Mouse (Mus musculus): ENCODE results near the gene Prrt1. TPM values are rescaled to one million over a fixed set of nuclear protein-coding genes. Genes with fewer than 3 reads are reported as not detected.
A peak's percentile ranks its signal among the peaks of the same experiment; 100 is the strongest.

The Prrt1 gene
- polyA plus RNA-seq, 2 experiments = 0.94 to 5.7 TPM

- no peak overlapping the region for H3K27ac ChIP-seq (replicated peaks; ENCODE audit: low read depth, low read length)
These were observed 27.3 kb downstream of the Prrt1 start for GRCm38 (mm10) chr17:34656666-34657065.

GRCm38 (mm10) chr17:34657271-34657670 is 27.9 kb downstream of the Prrt1 start:
- H3K4me1 ChIP-seq (ENCODE audit: control insufficient read depth, insufficient read depth, low read length) = peaks cover 7% of the 10 kb centered on the region
- WGBS = 30% methylated on average over 2 of the region's 2 CpGs
- H3K9me3 ChIP-seq (ENCODE audit: control insufficient read depth, low read length) = no peaks in the 10 kb centered on the region
- peaks cover 27% of the 10 kb centered on the region for H3K27me3 ChIP-seq (ENCODE audit: control insufficient read depth, insufficient read depth, low read length)
- no peak overlapping the region for H3K4me2 ChIP-seq (replicated peaks; ENCODE audit: low read depth, low read length, severe bottlenecking)
- no peak for DNase-seq (ENCODE audit: low spot score)
- no peak overlapping the region for H3K4me3 ChIP-seq (replicated peaks; ENCODE audit: low read length)
- no peak overlapping the region for H3K9ac ChIP-seq (ENCODE audit: low read depth, low read length, severe bottlenecking)
- ATAC-seq (ENCODE audit: low FRiP score, low read depth) = no peak
- H3K36me3 ChIP-seq (ENCODE audit: control insufficient read depth, insufficient read depth, low read length) = peaks cover 14% of the 10 kb centered on the region
- TF ChIP-seq POLR2A (IDR thresholded peaks at IDR 0.05; ENCODE audit: borderline replicate concordance, extremely low read depth, insufficient read depth, insufficient read length) = no peak
- no peak overlapping the region for H3K27ac ChIP-seq (replicated peaks; ENCODE audit: low read depth, low read length)

More at GRCm38 (mm10) chr17:34656666-34657065, 27.3 kb downstream of the Prrt1 start:
- Histone ChIP-seq H3K36me3 (ENCODE audit: control insufficient read depth, insufficient read depth, low read length) (peaks cover 21% of the 10 kb centered on the region), H3K4me2 (replicated peaks; ENCODE audit: low read depth, low read length, severe bottlenecking) (no peak overlapping the region), H3K9me3 (ENCODE audit: control insufficient read depth, low read length) (no peaks in the 10 kb centered on the region), H3K4me1 (ENCODE audit: control insufficient read depth, insufficient read depth, low read length) (peaks cover 7% of the 10 kb centered on the region), H3K9ac (ENCODE audit: low read depth, low read length, severe bottlenecking) (0 out of 2 replicates have a peak overlapping the region, but pooled peaks have one; percentile 16), H3K27me3 (ENCODE audit: control insufficient read depth, insufficient read depth, low read length) (peaks cover 26% of the 10 kb centered on the region), H3K4me3 (replicated peaks; ENCODE audit: low read length) (no peak overlapping the region)
- WGBS = 54% methylated on average over 8 of the region's 8 CpGs
- no peak for ATAC-seq (ENCODE audit: low FRiP score, low read depth)
- peak; percentile 13 for DNase-seq (ENCODE audit: low spot score)
- no peak for TF ChIP-seq POLR2A (IDR thresholded peaks at IDR 0.05; ENCODE audit: borderline replicate concordance, extremely low read depth, insufficient read depth, insufficient read length)

GRCm38 (mm10) chr17:34658145-34658544 is 28.8 kb downstream of the Prrt1 start:
- 79% methylated on average over 2 of the region's 2 CpGs for WGBS
- Histone ChIP-seq H3K27ac (replicated peaks; ENCODE audit: low read depth, low read length) (no peak overlapping the region), H3K4me3 (replicated peaks; ENCODE audit: low read length) (no peak overlapping the region), H3K9me3 (ENCODE audit: control insufficient read depth, low read length) (no peaks in the 10 kb centered on the region), H3K4me1 (ENCODE audit: control insufficient read depth, insufficient read depth, low read length) (peaks cover 7% of the 10 kb centered on the region), H3K27me3 (ENCODE audit: control insufficient read depth, insufficient read depth, low read length) (peaks cover 27% of the 10 kb centered on the region), H3K4me2 (replicated peaks; ENCODE audit: low read depth, low read length, severe bottlenecking) (no peak overlapping the region), H3K9ac (ENCODE audit: low read depth, low read length, severe bottlenecking) (no peak overlapping the region), H3K36me3 (ENCODE audit: control insufficient read depth, insufficient read depth, low read length) (peaks cover 6% of the 10 kb centered on the region; the same call in 1 of the 2 replicates)
- TF ChIP-seq POLR2A (IDR thresholded peaks at IDR 0.05; ENCODE audit: borderline replicate concordance, extremely low read depth, insufficient read depth, insufficient read length) = no peak
- no peak for DNase-seq (ENCODE audit: low spot score)
- ATAC-seq (ENCODE audit: low FRiP score, low read depth) = no peak

- Histone ChIP-seq H3K4me2 (replicated peaks; ENCODE audit: low read depth, low read length, severe bottlenecking) (no peak overlapping the region), H3K27ac (replicated peaks; ENCODE audit: low read depth, low read length) (no peak overlapping the region), H3K36me3 (ENCODE audit: control insufficient read depth, insufficient read depth, low read length) (peaks cover 1% of the 10 kb centered on the region; the same call in 1 of the 2 replicates), H3K4me3 (replicated peaks; ENCODE audit: low read length) (no peak overlapping the region), H3K27me3 (ENCODE audit: control insufficient read depth, insufficient read depth, low read length) (peaks cover 27% of the 10 kb centered on the region), H3K4me1 (ENCODE audit: control insufficient read depth, insufficient read depth, low read length) (peaks cover 7% of the 10 kb centered on the region), H3K9me3 (ENCODE audit: control insufficient read depth, low read length) (no peaks in the 10 kb centered on the region), H3K9ac (ENCODE audit: low read depth, low read length, severe bottlenecking) (no peak overlapping the region)
- ATAC-seq (ENCODE audit: low FRiP score, low read depth) (no peak), DNase-seq (ENCODE audit: low spot score) (no peak)
- no peak for TF ChIP-seq POLR2A (IDR thresholded peaks at IDR 0.05; ENCODE audit: borderline replicate concordance, extremely low read depth, insufficient read depth, insufficient read length)
- 63% methylated on average over 3 of the region's 3 CpGs for WGBS
These were observed 29.3 kb downstream of the Prrt1 start for GRCm38 (mm10) chr17:34658591-34658990.

- H3K36me3 ChIP-seq (ENCODE audit: control insufficient read depth, insufficient read depth, low read length) = no peaks in the 10 kb centered on the region; the same call in 1 of the 2 replicates
- ATAC-seq (ENCODE audit: low FRiP score, low read depth) = no peak
- H3K27ac ChIP-seq (replicated peaks; ENCODE audit: low read depth, low read length) = no peak overlapping the region
- H3K9ac ChIP-seq (ENCODE audit: low read depth, low read length, severe bottlenecking) = no peak overlapping the region
- no peak overlapping the region for H3K4me3 ChIP-seq (replicated peaks; ENCODE audit: low read length)
- 59% methylated on average over 12 of the region's 12 CpGs for WGBS
- H3K9me3 ChIP-seq (ENCODE audit: control insufficient read depth, low read length) = no peaks in the 10 kb centered on the region
- no peak for DNase-seq (ENCODE audit: low spot score)
- no peak overlapping the region for H3K4me2 ChIP-seq (replicated peaks; ENCODE audit: low read depth, low read length, severe bottlenecking)
- TF ChIP-seq POLR2A (IDR thresholded peaks at IDR 0.05; ENCODE audit: borderline replicate concordance, extremely low read depth, insufficient read depth, insufficient read length) = no peak
- H3K4me1 ChIP-seq (ENCODE audit: control insufficient read depth, insufficient read depth, low read length) = peaks cover 7% of the 10 kb centered on the region
- H3K27me3 ChIP-seq (ENCODE audit: control insufficient read depth, insufficient read depth, low read length) = peaks cover 27% of the 10 kb centered on the region
These were observed 30.0 kb downstream of the Prrt1 start for GRCm38 (mm10) chr17:34659181-34659896.
